Mouse (Mus musculus): ENCODE results near the gene Rnf215.

GRCm38 (mm10) chr11:4112033-4112432 is 23.0 kb upstream of the Rnf215 start:
- no peak for TF ChIP-seq CTCF (IDR thresholded peaks at IDR 0.05; ENCODE audit: extremely low read depth, insufficient read depth, insufficient read length, insufficient replicate concordance)
- TF ChIP-seq POLR2A (IDR thresholded peaks at IDR 0.05; ENCODE audit: low read depth, low read length), result no peak
